Mouse (Mus musculus) embryonic facial prominence, embryonic 11.5 days (tissue): ENCODE measurements around the gene Sugp2. TPM values are rescaled to one million over a fixed set of nuclear protein-coding genes. Genes with fewer than 3 reads are reported as not detected.

Experiments
- ATAC-seq: fragments of 200-750 bp; cut with Nextera tagmentation; replicated peaks from 2 replicates; pipeline ENCODE4 v1.8.0; 2017; ENCODE audit warnings: low read depth; ENCODE audit not compliant: insufficient number of reproducible peaks, low FRiP score, low TSS enrichment
- DNase-seq: peaks from one replicate; pipeline ENCODE4 v3.0.0-alpha.2; 2015; ENCODE audit warnings: low spot score
- H3K27ac ChIP-seq: fragments of 300-500 bp; sonication (generic); replicated peaks from 2 replicates; pipeline ENCODE4 v1.5.1; 2014; ENCODE audit warnings: mild to moderate bottlenecking, low read depth, low read length, control low read depth
- H3K27me3 ChIP-seq: fragments of 300-500 bp; sonication (generic); 2 replicates; pipeline ENCODE4 v1.6.1; 2014; ENCODE audit warnings: mild to moderate bottlenecking, low read length, moderate library complexity, mixed read lengths; ENCODE audit not compliant: control insufficient read depth, insufficient read depth
- H3K36me3 ChIP-seq: fragments of 300-500 bp; sonication (generic); replicated peaks from 2 replicates; pipeline ENCODE4 v1.6.1; 2014; ENCODE audit warnings: low read depth, mild to moderate bottlenecking, low read length, moderate library complexity, mixed read lengths; ENCODE audit not compliant: control insufficient read depth, insufficient read depth
- H3K4me1 ChIP-seq: fragments of 300-500 bp; sonication (generic); 2 replicates; pipeline ENCODE4 v1.6.1; 2014; ENCODE audit warnings: low read length, mixed read lengths; ENCODE audit not compliant: control insufficient read depth, insufficient read depth
- H3K4me2 ChIP-seq: fragments of 300-500 bp; sonication (generic); 2 replicates; pipeline ENCODE4 v1.6.1; 2014; ENCODE audit warnings: low read depth, mild to moderate bottlenecking, control low read depth, low read length, moderate library complexity
- H3K4me3 ChIP-seq: fragments of 300-500 bp; sonication (generic); 2 replicates; pipeline ENCODE4 v1.5.1; 2014; ENCODE audit warnings: low read depth, low read length, control low read depth
- H3K9ac ChIP-seq: fragments of 300-500 bp; sonication (generic); replicated peaks from 2 replicates; pipeline ENCODE4 v1.6.1; 2014; ENCODE audit warnings: mild to moderate bottlenecking, control low read depth, low read length
- H3K9me3 ChIP-seq: fragments of 300-500 bp; sonication (generic); replicated peaks from 2 replicates; pipeline ENCODE4 v1.6.1; 2016; ENCODE audit warnings: mild to moderate bottlenecking, low read length, inconsistent platforms, mixed read lengths; ENCODE audit not compliant: control insufficient read depth
- WGBS: fragments of 180-500 bp; shearing (Covaris S2); extraction: QIAGEN DNeasy Blood & Tissue Kit; methylation state at CpG from one replicate; pipeline ENCODE4 v1.1.7; 2014; 5-methylcytosine and 5-hydroxymethylcytosine counted together
- polyA plus RNA-seq: library from polyadenylated mRNA; unstranded; fragments of >200 nt; fragmentation: Nextera tagmentation; extraction: Ambion mirVana; gene quantifications from 2 replicates; pipeline ENCODE4 v1.2.1, GENCODE M21; 2014

The Sugp2 gene
- polyA plus RNA-seq, 1 experiment from 2014 or later, result 31.4 TPM

DNA sequence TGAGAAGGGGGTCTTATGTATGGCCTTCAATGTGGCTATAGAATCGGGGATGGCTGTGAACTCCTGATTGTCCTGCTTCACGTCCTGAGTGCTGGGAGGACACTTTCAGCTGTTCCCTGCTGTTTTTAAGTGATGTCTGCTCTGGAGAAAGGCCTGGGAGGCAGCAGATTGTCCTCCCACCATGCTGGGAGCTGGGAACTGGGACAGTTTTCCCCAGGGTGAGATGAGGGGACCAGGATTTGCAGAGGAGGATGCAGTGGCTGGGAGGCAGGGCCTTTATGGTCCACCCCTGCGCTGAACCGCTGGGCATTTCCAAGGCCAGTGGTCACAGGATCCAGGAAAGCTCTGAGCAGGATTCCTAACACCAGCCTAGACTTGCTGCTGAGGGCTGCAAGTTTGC is 31.0 kb upstream of the Sugp2 start:
- DNase-seq, result no peak
- Histone ChIP-seq H3K27me3 (no peaks in the 10 kb centered on the region), H3K4me2 (no peak overlapping the region), H3K9me3 (no peaks in the 10 kb centered on the region), H3K4me1 (no peaks in the 10 kb centered on the region), H3K9ac (no peak overlapping the region), H3K27ac (no peak overlapping the region), H3K36me3 (no peaks in the 10 kb centered on the region), H3K4me3 (no peak overlapping the region)
- no peak for ATAC-seq
- 73% methylated on average over 4 of the region's 4 CpGs for WGBS

DNA sequence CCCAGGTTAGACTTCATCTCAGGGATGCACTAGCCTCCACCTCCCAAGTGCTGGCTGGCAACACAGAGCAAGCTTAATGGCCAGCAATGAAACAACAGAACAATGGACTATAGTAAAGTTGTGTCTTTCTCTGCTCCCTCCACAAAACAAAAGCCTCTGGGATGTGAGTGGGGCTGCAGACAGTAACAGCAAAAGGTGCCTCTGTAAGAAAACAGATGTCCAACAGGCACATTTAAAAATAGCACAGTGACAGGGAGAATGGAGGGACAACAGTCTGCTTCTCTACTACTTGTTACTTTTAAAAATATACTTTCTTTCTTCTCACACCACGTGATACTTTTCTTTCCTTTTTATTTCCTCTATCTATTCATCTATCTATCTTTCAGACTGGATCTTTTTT is 29.3 kb upstream of the Sugp2 start:
- H3K36me3 ChIP-seq, result no peaks in the 10 kb centered on the region
- no peaks in the 10 kb centered on the region for H3K4me1 ChIP-seq
- ATAC-seq (no peak), DNase-seq (no peak)
- H3K9ac ChIP-seq, result no peak overlapping the region
- H3K4me2 ChIP-seq, result no peak overlapping the region
- no peaks in the 10 kb centered on the region for H3K27me3 ChIP-seq
- no peaks in the 10 kb centered on the region for H3K9me3 ChIP-seq
- 68% methylated on average over 1 of the region's 1 CpGs for WGBS
- H3K4me3 ChIP-seq, result no peak overlapping the region
- H3K27ac ChIP-seq, result no peak overlapping the region

DNA sequence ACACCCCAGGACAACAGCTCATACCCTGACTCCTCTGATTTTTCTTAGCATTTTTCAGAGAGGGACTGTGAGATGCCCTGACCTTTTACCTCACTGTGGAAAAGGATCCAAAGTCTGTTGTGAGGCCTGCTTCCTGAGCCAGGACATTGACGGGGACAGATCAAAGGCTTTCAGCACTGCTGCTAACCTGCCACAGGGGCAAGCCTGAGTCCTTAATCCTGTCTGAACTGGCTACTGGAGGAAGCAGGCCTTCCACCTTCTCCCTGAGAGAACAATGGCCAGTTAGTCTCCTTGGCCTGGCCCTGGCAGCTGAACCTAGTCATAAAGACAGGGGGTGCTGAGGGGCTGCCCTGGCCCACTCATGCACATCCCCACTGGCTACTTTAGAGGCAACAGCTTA is 25.9 kb upstream of the Sugp2 start:
- H3K9ac ChIP-seq, result no peak overlapping the region
- ATAC-seq, result no peak
- no peak for DNase-seq
- no peak overlapping the region for H3K4me3 ChIP-seq
- peaks cover 5% of the 10 kb centered on the region for H3K4me1 ChIP-seq
- no peak overlapping the region for H3K4me2 ChIP-seq
- H3K27me3 ChIP-seq, result no peaks in the 10 kb centered on the region
- no peaks in the 10 kb centered on the region for H3K9me3 ChIP-seq
- no peak overlapping the region for H3K27ac ChIP-seq
- H3K36me3 ChIP-seq, result no peaks in the 10 kb centered on the region
- WGBS, result 20% methylated on average over 1 of the region's 1 CpGs

DNA sequence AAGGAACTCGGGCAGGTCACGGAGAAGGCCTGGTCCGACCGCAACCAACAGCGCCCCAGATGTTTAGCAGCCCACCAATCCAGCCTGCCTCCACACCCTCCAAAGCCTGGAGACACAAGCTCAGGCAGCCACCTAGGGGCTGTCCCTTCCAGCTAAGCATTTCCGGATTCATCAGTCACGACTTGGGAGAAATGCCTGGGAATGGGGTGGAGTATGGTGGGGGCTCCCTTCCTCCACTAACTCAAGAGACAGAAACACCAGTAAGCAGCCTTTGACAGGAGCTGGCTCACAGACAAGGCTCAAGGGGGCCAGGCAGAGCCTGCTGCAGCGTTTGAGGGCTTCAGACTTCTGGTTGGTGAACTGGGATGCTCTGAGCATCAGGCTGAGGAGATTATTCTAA is 23.5 kb upstream of the Sugp2 start:
- H3K27me3 ChIP-seq, result no peaks in the 10 kb centered on the region
- no peaks in the 10 kb centered on the region for H3K9me3 ChIP-seq
- 26% methylated on average over 8 of the region's 8 CpGs for WGBS
- no peaks in the 10 kb centered on the region for H3K36me3 ChIP-seq
- no peak overlapping the region for H3K27ac ChIP-seq
- ATAC-seq, result no peak
- no peak for DNase-seq
- peak overlapping the region; percentile 13; the same call in 1 of the 2 replicates for H3K4me2 ChIP-seq
- H3K4me3 ChIP-seq, result no peak overlapping the region
- 0 out of 2 replicates have a peak overlapping the region, but pooled peaks have one; percentile 4 for H3K9ac ChIP-seq
- peaks cover 5% of the 10 kb centered on the region for H3K4me1 ChIP-seq

DNA sequence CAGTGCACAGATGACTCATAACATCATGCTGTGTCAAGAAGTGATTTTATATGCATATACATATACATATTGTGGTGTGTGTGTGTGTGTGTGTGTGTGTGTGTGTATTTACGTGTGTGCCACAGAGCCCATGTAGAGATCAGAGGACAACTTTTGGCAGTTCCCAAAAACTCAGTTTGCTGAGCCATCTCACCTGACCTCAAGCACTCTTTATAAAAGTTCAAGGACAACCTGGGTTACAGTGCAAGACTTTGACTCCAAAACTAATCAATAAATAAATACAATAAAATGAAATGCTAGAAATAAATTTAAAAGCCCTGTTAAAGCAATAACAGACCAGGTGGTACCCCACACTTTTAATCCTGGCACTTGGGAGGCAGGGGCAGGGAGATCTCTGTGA is 22.8 kb upstream of the Sugp2 start:
- H3K9me3 ChIP-seq, result no peaks in the 10 kb centered on the region
- DNase-seq, result no peak
- WGBS, result 78% methylated on average over 1 of the region's 1 CpGs
- no peak for ATAC-seq
- peak overlapping the region; percentile 96 for H3K4me2 ChIP-seq
- no peaks in the 10 kb centered on the region for H3K36me3 ChIP-seq
- no peak overlapping the region for H3K27ac ChIP-seq
- no peak overlapping the region; the same call in 1 of the 2 replicates for H3K9ac ChIP-seq
- H3K4me1 ChIP-seq, result peaks cover 5% of the 10 kb centered on the region
- no peaks in the 10 kb centered on the region for H3K27me3 ChIP-seq
- peak overlapping the region; percentile 60; the same call in 1 of the 2 replicates for H3K4me3 ChIP-seq

DNA sequence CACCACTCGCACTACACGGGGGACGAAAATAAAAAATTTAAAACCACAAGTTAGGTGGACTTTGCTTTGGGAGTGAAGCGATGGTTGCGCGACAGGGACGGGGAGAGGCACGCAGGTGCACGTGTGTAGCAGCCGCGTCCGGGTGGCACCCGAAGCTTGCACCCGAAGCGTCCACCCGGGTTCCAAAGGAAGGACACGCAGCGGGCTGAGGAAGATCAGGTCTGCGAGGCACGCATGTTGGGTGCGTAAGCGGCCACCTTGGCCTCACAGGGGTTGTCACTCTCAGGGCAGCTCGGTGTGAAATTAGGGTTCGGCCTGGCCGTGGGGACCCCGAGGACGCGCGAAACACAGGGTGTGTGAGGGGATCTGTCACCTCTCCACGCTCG is 22.3 kb upstream of the Sugp2 start:
- Histone ChIP-seq H3K9ac (peak overlapping the region; percentile 60), H3K27me3 (no peaks in the 10 kb centered on the region), H3K4me1 (peaks cover 5% of the 10 kb centered on the region), H3K4me3 (peak overlapping the region; percentile 60), H3K27ac (no peak overlapping the region), H3K36me3 (no peaks in the 10 kb centered on the region), H3K9me3 (no peaks in the 10 kb centered on the region), H3K4me2 (peak overlapping the region; percentile 96)
- WGBS, result 3% methylated on average over 31 of the region's 31 CpGs
- ATAC-seq, result no peak
- DNase-seq, result no peak

DNA sequence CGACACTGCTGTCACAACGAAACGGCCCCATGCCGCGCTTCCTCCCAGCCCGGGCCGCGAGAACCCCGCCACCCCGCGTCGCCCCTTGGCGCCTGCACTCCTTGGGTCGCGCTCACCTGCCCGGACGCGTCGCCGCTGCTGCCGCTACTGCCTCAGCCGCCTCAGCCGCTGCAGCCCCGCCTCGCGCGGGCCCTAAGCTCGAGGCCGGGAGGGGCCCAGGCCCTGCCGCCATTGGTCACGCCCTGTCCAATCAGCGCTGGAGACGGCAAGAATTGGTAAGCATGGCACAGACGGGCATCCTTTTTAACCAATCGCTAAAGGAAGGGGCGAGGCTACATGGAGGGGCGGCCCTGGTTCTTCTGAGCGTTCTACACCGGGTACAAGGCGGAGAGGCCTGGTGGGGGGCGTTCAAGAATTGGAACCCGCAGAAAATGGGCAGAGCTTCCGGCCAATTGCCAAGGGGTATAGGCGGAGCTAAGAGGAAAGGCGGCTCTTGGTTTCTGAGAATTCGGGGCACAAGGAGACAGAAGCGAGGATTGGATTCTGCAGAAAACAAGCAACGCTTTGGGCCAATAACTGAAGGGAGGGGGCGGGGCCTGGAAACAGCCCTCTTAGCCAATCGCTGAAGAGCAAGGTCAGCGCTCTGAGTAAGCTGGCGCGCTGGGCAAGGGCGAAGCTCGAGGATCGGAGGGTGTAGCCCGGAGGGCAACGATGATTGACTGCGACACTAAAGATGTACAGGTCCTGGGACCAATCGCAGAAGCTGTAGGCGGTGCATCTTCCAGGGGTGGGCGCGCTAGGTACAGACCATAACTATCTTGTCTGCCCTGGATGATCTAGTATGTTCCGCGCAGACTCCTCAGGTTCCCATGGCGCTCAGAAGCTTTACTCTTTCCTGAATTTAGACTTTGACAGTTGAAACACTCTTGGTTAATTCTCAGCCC is 21.6 kb upstream of the Sugp2 start, which contains the start of gene Slc25a42:
TSS of gene Slc25a42 (minus strand) at position 194 of the 944 bp plus-strand sequence.
- peak within 1 kb of the TSS; percentile 60 for H3K4me3 ChIP-seq
- no peak within 1 kb of the TSS for H3K27ac ChIP-seq

DNA sequence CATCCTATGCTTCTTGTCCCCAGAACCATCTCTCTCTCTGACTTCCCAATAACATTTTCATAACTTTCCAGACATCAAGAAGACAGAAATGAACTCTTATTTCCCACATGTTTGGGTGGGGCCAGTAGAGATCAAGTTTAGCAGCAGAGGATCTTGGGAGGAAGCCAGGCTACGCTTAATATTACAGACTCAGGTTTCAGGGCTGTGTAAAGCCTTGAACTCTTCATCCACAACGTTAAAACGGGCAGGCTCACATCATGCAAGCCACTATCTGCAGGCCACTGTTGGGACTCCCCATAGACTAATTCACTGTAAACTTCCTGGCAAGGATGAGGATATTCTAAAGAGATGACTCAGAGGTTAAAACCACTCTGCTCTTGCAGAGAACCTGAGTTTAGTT is 19.6 kb upstream of the Sugp2 start:
- Histone ChIP-seq H3K4me3 (no peak overlapping the region), H3K9me3 (no peaks in the 10 kb centered on the region), H3K27me3 (no peaks in the 10 kb centered on the region), H3K4me1 (peaks cover 5% of the 10 kb centered on the region), H3K36me3 (no peaks in the 10 kb centered on the region), H3K4me2 (no peak overlapping the region), H3K9ac (no peak overlapping the region), H3K27ac (no peak overlapping the region)
- ATAC-seq (no peak), DNase-seq (no peak)
- 61% methylated on average over 3 of the region's 3 CpGs for WGBS

More for the DNA sequence above, 21.6 kb upstream of the Sugp2 start, which contains the start of gene Slc25a42:
- H3K4me2 ChIP-seq, result peak within 1 kb of the TSS; percentile 96
- peak; percentile 99 for DNase-seq
- H3K36me3 ChIP-seq, result no peaks in the 10 kb centered on the region
- H3K9ac ChIP-seq, result peak within 1 kb of the TSS; percentile 60
- H3K27me3 ChIP-seq, result no peaks in the 10 kb centered on the region
- peaks cover 5% of the 10 kb centered on the region for H3K4me1 ChIP-seq
- H3K9me3 ChIP-seq, result no peaks in the 10 kb centered on the region
- ATAC-seq, result peak; percentile 99
- WGBS, result under 1% methylated on average over 66 of the region's 66 CpGs
